Mouse (Mus musculus) heart, postnatal 0 days (tissue): ENCODE measurements around the gene Lrrc8b. TPM values are rescaled to one million over a fixed set of nuclear protein-coding genes. Genes with fewer than 3 reads are reported as not detected.

Source experiments
- ATAC-seq: fragments of 200-750 bp; cut with Nextera tagmentation; 2 replicates; pipeline ENCODE4 v1.8.0; 2017; ENCODE audit warnings: low read depth, moderate number of reproducible peaks, moderate library complexity; ENCODE audit not compliant: insufficient read depth
- DNase-seq: peaks from one replicate; pipeline ENCODE4 v3.0.0-alpha.2; 2016; ENCODE audit warnings: low spot score
- H3K27ac ChIP-seq: fragments of 300-500 bp; sonication (generic); 2 replicates; pipeline ENCODE4 v1.5.1; 2014; ENCODE audit warnings: low read depth, mild to moderate bottlenecking
- H3K27me3 ChIP-seq: fragments of 300-500 bp; sonication (generic); 2 replicates; pipeline ENCODE4 v1.6.1; 2014; ENCODE audit warnings: low read length, mixed read lengths; ENCODE audit not compliant: control insufficient read depth, insufficient read depth
- H3K36me3 ChIP-seq: fragments of 300-500 bp; sonication (generic); replicated peaks from 2 replicates; pipeline ENCODE4 v1.6.1; 2014; ENCODE audit warnings: low read length, mixed read lengths; ENCODE audit not compliant: control insufficient read depth, insufficient read depth
- H3K4me1 ChIP-seq: fragments of 300-500 bp; sonication (generic); 2 replicates; pipeline ENCODE4 v1.6.1; 2014; ENCODE audit warnings: antibody characterized with exemption; ENCODE audit not compliant: control insufficient read depth, insufficient read depth
- H3K4me2 ChIP-seq: fragments of 300-500 bp; sonication (generic); 2 replicates; pipeline ENCODE4 v1.6.1; 2014; ENCODE audit warnings: low read depth, mild to moderate bottlenecking, low read length, moderate library complexity
- H3K4me3 ChIP-seq: fragments of 300-500 bp; sonication (generic); 2 replicates; pipeline ENCODE4 v1.5.1; 2014; ENCODE audit warnings: low read depth, low read length
- H3K9ac ChIP-seq: fragments of 300-500 bp; sonication (generic); replicated peaks from 2 replicates; pipeline ENCODE4 v1.6.1; 2014; ENCODE audit warnings: low read depth, low read length, mixed read lengths
- H3K9me3 ChIP-seq: fragments of 300-500 bp; sonication (generic); replicated peaks from 2 replicates; pipeline ENCODE4 v1.6.1; 2016; ENCODE audit warnings: low read length; ENCODE audit not compliant: control insufficient read depth
- CTCF ChIP-seq: IDR thresholded peaks from 2 replicates; pipeline ENCODE4 v1.5.1; 2016; ENCODE audit warnings: antibody characterized with exemption, control low read depth, low read depth
- EP300 ChIP-seq: IDR thresholded peaks from 2 replicates; pipeline ENCODE4 v1.6.1; 2016; ENCODE audit warnings: antibody characterized with exemption, low read depth
- WGBS: fragments of 180-500 bp; shearing (Covaris S2); extraction: QIAGEN DNeasy Blood & Tissue Kit; methylation state at CpG from one replicate; pipeline ENCODE4 v1.1.7; 2014; 5-methylcytosine and 5-hydroxymethylcytosine counted together
- polyA plus RNA-seq: library from polyadenylated mRNA; unstranded; fragments of >200 nt; fragmentation: Nextera tagmentation; extraction: Ambion mirVana; gene quantifications from 2 replicates; pipeline ENCODE4 v1.2.1, GENCODE M21; 2015
- total RNA-seq: library from RNA; depleted of rRNA; stranded (reverse); fragments of >200 nt; gene quantifications from 2 replicates; pipeline ENCODE4 v1.2.3, GENCODE M21; 2014; ENCODE audit warnings: low replicate concordance

Lrrc8b gene
- total and polyA plus RNA-seq, 2 experiments from 2014 or later: 2.6 to 4.8 TPM

GRCm38 (mm10) chr5:105460551-105460950 is 45.0 kb downstream of the Lrrc8b start:
- Histone ChIP-seq H3K9ac (no peak overlapping the region), H3K9me3 (no peaks in the 10 kb centered on the region), H3K27me3 (no peaks in the 10 kb centered on the region), H3K4me3 (no peak overlapping the region), H3K36me3 (no peaks in the 10 kb centered on the region), H3K4me1 (no peaks in the 10 kb centered on the region), H3K4me2 (no peak overlapping the region), H3K27ac (no peak overlapping the region)
- DNase-seq (no peak), ATAC-seq (no peak)
- TF ChIP-seq CTCF (no peak), EP300 (no peak)
- 73% methylated on average over 5 of the region's 5 CpGs for WGBS

GRCm38 (mm10) chr5:105461076-105461475 is 45.5 kb downstream of the Lrrc8b start:
- ATAC-seq: no peak
- Histone ChIP-seq H3K27ac (no peak overlapping the region), H3K4me2 (no peak overlapping the region), H3K36me3 (no peaks in the 10 kb centered on the region), H3K4me3 (no peak overlapping the region), H3K9me3 (no peaks in the 10 kb centered on the region), H3K27me3 (no peaks in the 10 kb centered on the region), H3K9ac (no peak overlapping the region), H3K4me1 (no peaks in the 10 kb centered on the region)
- WGBS: 89% methylated on average over 1 of the region's 1 CpGs
- DNase-seq: no peak
- TF ChIP-seq CTCF: no peak
- no peak for TF ChIP-seq EP300

- no peaks in the 10 kb centered on the region for H3K27me3 ChIP-seq
- TF ChIP-seq EP300 (no peak), CTCF (no peak)
- no peaks in the 10 kb centered on the region for H3K9me3 ChIP-seq
- H3K27ac ChIP-seq: no peak overlapping the region
- H3K4me3 ChIP-seq: no peak overlapping the region
- ATAC-seq (no peak), DNase-seq (no peak)
- H3K36me3 ChIP-seq: no peaks in the 10 kb centered on the region
- no peaks in the 10 kb centered on the region for H3K4me1 ChIP-seq
- H3K4me2 ChIP-seq: no peak overlapping the region
- no peak overlapping the region for H3K9ac ChIP-seq
Observed at GRCm38 (mm10) chr5:105464671-105465070, 49.1 kb downstream of the Lrrc8b start.

GRCm38 (mm10) chr5:105465550-105465949 is 50.0 kb downstream of the Lrrc8b start:
- H3K4me1 ChIP-seq: no peaks in the 10 kb centered on the region
- WGBS: 92% methylated on average over 8 of the region's 8 CpGs
- no peaks in the 10 kb centered on the region for H3K9me3 ChIP-seq
- H3K4me3 ChIP-seq: no peak overlapping the region
- no peaks in the 10 kb centered on the region for H3K27me3 ChIP-seq
- H3K27ac ChIP-seq: no peak overlapping the region
- DNase-seq (no peak), ATAC-seq (no peak)
- no peaks in the 10 kb centered on the region for H3K36me3 ChIP-seq
- no peak overlapping the region for H3K9ac ChIP-seq
- TF ChIP-seq EP300 (no peak), CTCF (no peak)
- H3K4me2 ChIP-seq: no peak overlapping the region

GRCm38 (mm10) chr5:105466471-105466902 is 50.9 kb downstream of the Lrrc8b start:
- no peaks in the 10 kb centered on the region for H3K27me3 ChIP-seq
- ATAC-seq: no peak
- H3K27ac ChIP-seq: no peak overlapping the region
- H3K9ac ChIP-seq: no peak overlapping the region
- DNase-seq: no peak
- H3K4me3 ChIP-seq: no peak overlapping the region
- H3K4me1 ChIP-seq: no peaks in the 10 kb centered on the region
- H3K4me2 ChIP-seq: no peak overlapping the region
- no peaks in the 10 kb centered on the region for H3K9me3 ChIP-seq
- WGBS: 85% methylated on average over 7 of the region's 7 CpGs
- H3K36me3 ChIP-seq: no peaks in the 10 kb centered on the region
- TF ChIP-seq EP300 (no peak), CTCF (no peak)

GRCm38 (mm10) chr5:105467271-105467670 is 51.7 kb downstream of the Lrrc8b start:
- Histone ChIP-seq H3K27me3 (no peaks in the 10 kb centered on the region), H3K27ac (no peak overlapping the region), H3K9ac (no peak overlapping the region), H3K36me3 (no peaks in the 10 kb centered on the region), H3K4me3 (no peak overlapping the region), H3K4me2 (no peak overlapping the region), H3K4me1 (no peaks in the 10 kb centered on the region), H3K9me3 (no peaks in the 10 kb centered on the region)
- ATAC-seq: no peak
- no peak for TF ChIP-seq EP300
- TF ChIP-seq CTCF: no peak
- no peak for DNase-seq
- WGBS: 82% methylated on average over 10 of the region's 10 CpGs
